Mouse (Mus musculus) CD4-positive helper T cell, adult 2 months (primary cell): ENCODE measurements around the gene Tbc1d14.

ENCODE experiments used
- DNase-seq: peaks from one replicate; pipeline ENCODE4 v3.0.0-alpha.2; 2012; ENCODE audit warnings: low read depth, missing footprints, low spot score

Gene Tbc1d14

GRCm38 (mm10) chr5:36593176-36593575 lies at the start of gene Tbc1d14:
Tbc1d14 (minus strand) TSS chr5:36593276.
- DNase-seq, result no peak

GRCm38 (mm10) chr5:36625612-36626011 lies 32.5 kb upstream of the Tbc1d14 start:
- DNase-seq, result no peak

DNA sequence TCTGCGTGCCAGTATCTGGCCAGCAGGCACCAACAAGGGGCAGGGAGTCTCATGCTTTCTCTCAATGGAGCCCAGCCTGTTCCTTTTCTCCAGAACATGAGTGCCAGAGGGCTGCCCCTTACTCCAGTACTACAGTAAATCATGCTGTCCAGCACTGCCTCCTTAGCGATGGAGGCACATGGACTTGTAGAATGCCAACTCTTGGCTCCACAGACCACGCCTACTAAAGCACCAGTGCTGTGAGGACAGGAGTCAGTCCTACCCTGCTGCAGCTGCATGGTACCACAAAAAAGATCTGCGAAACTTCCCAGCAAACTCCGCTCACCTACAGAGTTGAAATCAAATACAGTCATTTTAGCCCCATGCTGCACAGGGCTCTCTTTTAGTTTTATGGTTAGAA lies 30.6 kb upstream of the Tbc1d14 start:
- DNase-seq, result no peak

- DNase-seq, result no peak
These were observed 28.0 kb upstream of the Tbc1d14 start for GRCm38 (mm10) chr5:36621058-36621449.

DNA sequence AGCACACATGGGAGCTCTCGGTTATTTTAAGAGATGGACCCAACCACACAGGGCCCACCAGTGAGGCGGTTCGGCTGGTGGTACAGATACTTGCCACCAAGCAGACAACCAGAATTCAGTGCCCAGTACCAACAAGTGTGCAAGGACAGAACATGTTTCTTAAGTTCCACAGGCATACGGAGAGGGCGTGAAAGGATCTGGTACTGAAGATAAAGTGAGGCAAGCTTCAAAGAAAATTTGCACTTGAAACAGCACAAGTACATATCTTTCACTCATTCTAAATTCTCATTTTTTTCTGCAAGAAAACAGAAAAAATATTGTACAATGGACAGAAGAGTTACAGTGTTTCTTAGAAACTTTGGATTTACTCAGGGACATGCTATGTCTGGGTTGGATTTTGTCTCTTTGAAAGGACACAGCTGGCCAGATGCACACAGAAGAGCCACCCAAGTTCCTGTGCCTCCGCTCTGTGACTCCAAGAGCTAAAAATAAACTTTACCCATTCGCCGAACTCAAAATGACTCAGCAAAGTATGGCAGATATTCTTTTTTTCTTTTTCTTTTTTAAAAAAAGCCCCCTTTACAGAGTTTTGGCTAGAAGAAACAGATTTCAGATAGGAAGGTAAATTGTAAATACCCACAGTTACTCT lies 27.5 kb upstream of the Tbc1d14 start:
- DNase-seq, result no peak

GRCm38 (mm10) chr5:36618890-36619289 lies 25.8 kb upstream of the Tbc1d14 start:
- DNase-seq, result no peak

- no peak for DNase-seq
These were observed 25.3 kb upstream of the Tbc1d14 start for GRCm38 (mm10) chr5:36618356-36618755.

DNA sequence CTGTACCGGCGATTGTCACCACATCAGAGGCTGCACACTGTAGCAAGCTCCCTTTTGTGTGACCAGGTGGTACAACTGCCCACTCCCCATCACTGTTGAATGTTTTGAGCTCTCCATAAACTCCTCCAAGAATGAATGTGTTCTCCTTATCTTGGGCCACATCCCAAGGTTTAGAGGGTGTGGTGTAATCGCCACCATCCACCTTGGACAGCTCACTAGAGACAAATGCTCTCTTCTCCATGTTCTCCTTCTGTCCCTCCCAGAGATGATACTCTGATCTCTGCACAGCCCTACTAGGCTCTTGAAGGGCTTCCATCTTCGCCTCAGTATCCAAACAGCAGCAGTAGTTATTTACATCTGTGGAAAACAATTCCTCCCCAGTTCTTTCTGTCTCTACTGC lies 21.0 kb upstream of the Tbc1d14 start:
- DNase-seq, result no peak

DNA sequence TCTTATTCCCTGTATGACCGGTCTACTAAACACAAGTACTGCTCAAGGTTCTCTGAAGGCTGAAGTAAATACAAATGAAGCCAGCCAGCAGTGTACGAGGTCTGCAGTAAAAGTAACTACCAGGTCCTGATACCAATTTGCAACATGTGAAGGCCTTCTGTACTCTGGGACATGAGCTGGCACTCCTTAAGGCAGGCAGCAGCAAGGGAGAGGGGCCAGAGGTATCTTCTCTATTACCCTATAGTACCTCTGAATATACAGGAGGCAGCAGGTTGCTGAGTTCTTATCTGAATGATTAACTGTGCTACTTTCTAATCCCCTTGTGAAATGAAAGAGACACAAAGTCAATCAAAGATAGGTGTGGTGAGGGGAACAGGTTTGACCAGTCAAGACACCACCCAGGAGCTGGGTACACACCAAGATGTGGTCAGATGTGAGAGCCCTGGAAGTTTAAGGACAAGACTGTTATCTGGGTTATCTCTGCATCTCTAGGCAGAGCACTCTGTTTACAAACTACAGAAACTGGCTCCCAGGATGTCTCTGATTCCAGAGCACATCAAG lies 15.9 kb upstream of the Tbc1d14 start:
- no peak for DNase-seq

- DNase-seq, result peak; percentile 41
These were observed 10.0 kb upstream of the Tbc1d14 start for GRCm38 (mm10) chr5:36603031-36603430.

DNA sequence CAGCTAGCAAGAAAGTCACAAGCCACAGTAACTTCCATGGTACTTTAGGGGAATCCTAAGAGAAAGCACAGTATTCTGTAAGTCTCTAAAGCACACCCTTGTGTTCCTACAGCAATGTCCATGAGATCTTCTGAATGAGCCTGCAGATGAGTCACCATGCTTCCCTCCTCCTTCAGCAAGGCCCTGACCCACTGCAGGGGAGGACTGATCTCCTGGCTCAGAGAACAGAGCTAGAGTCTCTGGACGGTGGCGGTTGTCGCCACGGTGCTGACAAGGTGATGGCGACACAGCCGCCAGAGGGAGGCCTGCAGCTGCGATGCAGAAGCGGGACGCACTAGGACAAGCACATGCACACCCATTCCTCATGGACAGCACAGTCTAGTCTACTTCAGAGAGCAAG lies 9.0 kb upstream of the Tbc1d14 start:
- DNase-seq, result no peak

DNA sequence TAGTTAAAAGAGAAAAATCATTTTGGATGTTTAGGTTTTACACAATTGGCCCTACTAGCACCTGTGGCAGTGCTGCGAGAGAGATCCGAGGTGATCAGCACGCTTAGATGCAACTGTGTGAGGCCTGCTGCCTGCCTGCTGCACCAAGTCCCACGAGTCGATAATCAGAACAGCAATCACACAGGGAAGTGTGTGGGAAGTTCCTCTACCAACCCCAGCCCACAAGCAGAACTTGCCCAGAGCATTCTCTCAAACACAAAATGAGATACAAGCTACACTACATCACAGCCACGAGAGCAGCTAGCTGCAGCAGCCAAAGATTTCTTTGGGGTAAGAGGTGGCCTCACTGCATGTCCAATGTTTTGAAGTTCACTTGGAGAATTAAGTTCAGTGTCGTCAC lies 8.4 kb upstream of the Tbc1d14 start:
- no peak for DNase-seq

- DNase-seq, result no peak
These were observed 5.8 kb upstream of the Tbc1d14 start for GRCm38 (mm10) chr5:36598883-36599282.

DNA sequence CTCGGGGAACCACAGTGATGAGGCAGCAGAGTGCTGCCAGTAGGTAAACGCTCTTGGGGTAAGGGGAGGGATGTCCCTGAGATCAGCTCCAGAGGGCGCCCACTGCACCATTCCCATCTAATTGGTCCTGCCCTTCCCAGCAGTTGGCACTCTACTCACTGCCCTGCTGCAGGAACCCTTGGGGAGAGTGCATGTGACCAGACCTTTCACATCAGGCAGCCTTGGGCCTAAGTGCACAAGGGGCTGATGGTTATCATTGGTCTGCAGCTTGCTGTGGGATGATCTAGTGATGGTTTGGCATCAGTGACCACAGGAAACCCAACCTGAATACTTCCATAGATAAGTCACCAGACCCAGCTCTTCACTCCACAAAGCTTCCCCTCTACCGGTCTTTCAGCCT lies 4.6 kb upstream of the Tbc1d14 start:
- no peak for DNase-seq

- no peak for DNase-seq
These were observed 3.1 kb upstream of the Tbc1d14 start for GRCm38 (mm10) chr5:36596225-36596624.

- DNase-seq, result no peak
These were observed 2.0 kb upstream of the Tbc1d14 start for GRCm38 (mm10) chr5:36595115-36595514.

- no peak for DNase-seq
These were observed 1.3 kb upstream of the Tbc1d14 start for GRCm38 (mm10) chr5:36594344-36594743.

- no peak for DNase-seq
These were observed 2.6 kb downstream of the Tbc1d14 start for GRCm38 (mm10) chr5:36590499-36590920.

- DNase-seq, result peak; percentile 49
These were observed 8.8 kb downstream of the Tbc1d14 start for GRCm38 (mm10) chr5:36584299-36584698.

DNA sequence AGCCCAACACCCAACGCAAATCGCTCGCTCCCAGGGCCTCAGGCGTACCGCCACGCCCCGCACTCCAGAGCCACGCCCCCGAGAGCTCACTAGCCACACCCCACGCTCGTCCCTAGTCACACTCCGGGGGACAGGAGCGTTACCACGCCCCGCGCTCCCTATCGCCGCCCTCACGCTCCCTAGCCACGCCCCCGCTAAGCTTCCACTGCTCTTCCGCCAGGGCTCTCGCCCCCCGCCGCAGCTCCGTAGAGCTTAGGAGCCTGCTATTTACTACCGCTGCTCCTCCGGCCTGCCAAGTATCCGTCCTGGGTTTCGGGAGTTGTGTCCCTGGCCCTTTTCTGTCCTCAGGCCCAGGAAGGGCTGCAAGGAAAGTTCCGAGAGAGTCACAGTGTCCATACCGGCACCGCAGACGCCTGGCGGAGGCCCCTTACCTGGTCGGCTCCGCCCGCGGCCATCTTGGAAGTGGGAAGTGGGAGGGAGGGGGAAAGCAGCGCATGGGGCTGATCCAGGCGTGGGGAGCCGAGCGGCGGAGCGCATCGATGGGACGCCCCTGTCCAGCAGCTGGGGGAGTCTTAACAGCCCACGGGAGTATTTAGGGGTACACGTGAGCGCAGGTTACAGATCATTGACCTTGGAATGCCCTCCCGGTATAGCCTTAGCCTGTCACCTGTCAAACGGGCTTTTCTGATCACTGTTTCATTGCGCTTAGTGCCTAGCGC lies 11.0 kb downstream of the Tbc1d14 start:
- peak; percentile 100 for DNase-seq

DNA sequence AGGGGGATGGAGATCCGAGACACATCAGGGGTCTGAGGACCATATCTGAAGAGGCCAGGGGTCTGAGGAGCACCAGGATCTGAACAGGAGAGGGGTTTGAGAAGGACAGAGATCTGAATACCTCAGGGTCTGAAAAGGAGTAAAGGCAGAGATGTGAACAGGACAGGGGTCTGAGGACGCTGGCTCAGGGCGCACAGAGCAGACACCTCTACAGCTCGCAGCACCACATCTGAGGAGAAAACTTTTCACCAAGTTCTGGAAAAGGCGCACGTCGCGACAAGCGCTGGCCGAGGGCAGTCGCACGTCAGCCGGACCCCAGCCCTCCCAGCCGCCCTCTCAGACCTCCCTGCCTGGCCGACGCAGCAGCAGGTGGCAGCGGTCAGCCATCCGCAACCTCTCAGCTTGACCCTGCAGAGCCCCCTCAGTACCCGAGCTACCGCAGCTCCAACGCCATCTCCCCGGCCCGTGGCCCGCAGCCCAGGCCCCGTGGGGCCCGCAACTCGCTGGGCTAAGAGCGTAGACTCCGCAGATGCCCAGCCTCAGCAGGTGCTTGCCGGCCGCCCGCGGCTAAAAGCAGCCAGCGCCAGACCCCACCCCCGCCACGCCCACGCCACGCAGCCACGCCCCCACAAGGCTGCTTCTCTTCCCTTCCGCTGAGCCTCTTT lies 11.7 kb downstream of the Tbc1d14 start:
- DNase-seq, result no peak

GRCm38 (mm10) chr5:36579967-36580366 lies 13.1 kb downstream of the Tbc1d14 start:
- no peak for DNase-seq

- DNase-seq, result no peak
These were observed 14.1 kb downstream of the Tbc1d14 start for GRCm38 (mm10) chr5:36578982-36579381.
